Mouse (Mus musculus) G1E (cell line): ENCODE measurements at regions not wholly inside any gene's neighbourhood (a gene's known extent, or its start where the extent isn't known, plus 50 kb on each side); places are given as distances from the start of the nearest gene placed in this dataset.

Experiments
- CTCF ChIP-seq: IDR thresholded peaks from 2 replicates; pipeline ENCODE4 v1.5.1; 2012; ENCODE audit warnings: low read depth, low read length, inconsistent platforms, mixed read lengths
- GATA1 ChIP-seq: IDR thresholded peaks from 2 replicates; pipeline ENCODE4 v1.6.1; 2012; ENCODE audit warnings: borderline replicate concordance, low read length, inconsistent platforms, mixed read lengths
- POLR2AphosphoS5 ChIP-seq: IDR thresholded peaks from 2 replicates; pipeline ENCODE4 v1.6.1; 2012; ENCODE audit warnings: low read depth, low read length, inconsistent platforms; ENCODE audit not compliant: insufficient replicate concordance

DNA sequence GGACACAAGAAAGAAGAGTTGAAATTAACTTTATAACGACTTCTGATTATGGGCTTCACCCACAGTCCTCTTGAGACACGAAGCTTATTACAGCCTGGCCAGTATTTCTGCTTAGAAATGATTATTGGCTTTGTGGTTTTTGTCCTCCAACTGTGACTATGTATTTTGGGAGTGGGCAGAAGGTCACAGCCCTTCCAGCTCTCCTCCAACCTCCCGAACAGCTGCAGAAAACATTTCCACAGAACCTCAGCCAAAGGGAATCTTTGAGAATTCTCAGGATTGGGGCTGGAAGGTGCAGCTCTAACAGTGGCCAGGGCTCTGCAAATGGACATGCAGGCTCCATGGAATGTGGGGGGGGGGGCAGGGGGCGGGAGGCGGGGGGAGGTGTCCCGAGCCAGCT is 94.3 kb upstream of the Tmem260 start:
- TF ChIP-seq CTCF (no peak), GATA1 (no peak), POLR2AphosphoS5 (no peak)
